Mouse (Mus musculus): ENCODE data around the gene Clcnka.

Gene Clcnka

GRCm38 (mm10) chr4:141421423-141421822, 22.9 kb upstream of the Clcnka start:
- DNase-seq (ENCODE audit: low spot score), result no peak

DNA sequence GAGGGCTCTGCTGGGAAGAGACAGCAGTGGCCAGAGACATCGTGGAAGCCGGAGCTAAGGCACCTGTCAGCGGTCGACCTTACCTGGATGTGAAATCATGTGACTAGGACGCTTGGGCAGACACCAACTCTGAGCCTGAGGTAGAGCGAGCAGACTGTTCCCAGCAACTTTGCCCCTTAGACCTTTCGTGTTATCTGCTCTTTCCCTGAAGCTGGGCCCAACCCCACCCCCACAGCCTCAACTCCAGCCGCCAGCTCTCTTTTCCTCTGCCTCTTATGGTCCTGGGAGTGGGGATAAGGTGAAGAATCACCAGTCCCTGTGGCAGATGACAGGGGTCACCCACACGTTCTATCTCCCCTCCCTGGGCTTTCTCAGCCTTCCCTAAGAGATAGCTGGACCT, 22.4 kb upstream of the Clcnka start:
- no peak for DNase-seq (ENCODE audit: low spot score)

GRCm38 (mm10) chr4:141420192-141420829, 21.8 kb upstream of the Clcnka start, which contains the start of gene Hspb7:
Gene Hspb7 (plus strand): TSS chr4:141420779.
- no peak for DNase-seq (ENCODE audit: low spot score)

- no peak for DNase-seq (ENCODE audit: low spot score)
These were observed 21.1 kb upstream of the Clcnka start for GRCm38 (mm10) chr4:141419398-141420191.

DNA sequence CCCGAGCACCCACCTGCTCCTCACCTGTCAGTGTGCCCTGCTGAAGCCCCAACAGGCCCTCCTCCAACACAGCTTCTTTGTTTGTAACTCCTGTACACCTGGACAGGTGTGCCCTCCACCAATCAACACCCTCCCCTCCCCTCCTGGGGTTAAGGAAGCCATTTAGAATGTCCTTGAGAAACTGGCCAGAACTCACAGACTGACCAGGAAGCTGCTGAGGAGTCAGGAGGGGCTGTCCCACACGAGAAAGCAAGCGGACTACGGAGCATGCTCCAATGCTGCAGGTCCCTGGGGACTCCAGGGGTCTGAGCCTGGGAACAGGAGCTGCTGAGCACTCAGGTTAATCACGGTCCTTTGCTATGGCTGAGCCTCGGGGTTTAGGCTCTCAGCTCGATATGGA, 17.4 kb upstream of the Clcnka start, which contains the start of gene Clcnkb:
Gene Clcnkb (minus strand): TSS at position 91 of the 400 bp plus-strand sequence.
- no peak for DNase-seq (ENCODE audit: low spot score)

GRCm38 (mm10) chr4:141411430-141411992, 13.0 kb upstream of the Clcnka start:
- no peak for DNase-seq (ENCODE audit: low spot score)

DNA sequence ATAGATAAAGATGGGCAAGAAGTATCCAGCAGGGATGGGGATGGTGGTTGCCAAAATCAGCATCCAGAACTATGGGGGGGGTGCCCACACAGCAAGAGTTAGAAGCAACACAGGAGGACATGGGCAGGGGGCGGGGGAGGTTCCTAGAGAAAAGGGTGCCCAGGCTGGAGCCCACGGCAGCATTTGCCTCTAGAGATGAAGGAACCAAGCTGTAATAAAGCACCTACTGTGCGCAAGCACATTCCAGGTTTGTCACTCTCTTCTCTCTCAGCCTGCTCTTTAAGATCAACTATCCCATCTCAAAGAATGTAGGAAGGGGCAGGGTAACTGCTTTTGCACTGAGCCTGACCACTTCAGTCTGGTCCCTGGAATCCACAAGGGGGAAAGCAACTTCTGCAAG, 10.1 kb upstream of the Clcnka start:
- no peak for DNase-seq (ENCODE audit: low spot score)

GRCm38 (mm10) chr4:141406516-141407299, 8.2 kb upstream of the Clcnka start:
- DNase-seq (ENCODE audit: low spot score), result no peak

GRCm38 (mm10) chr4:141405314-141405622, 6.7 kb upstream of the Clcnka start:
- no peak for DNase-seq (ENCODE audit: low spot score)

DNA sequence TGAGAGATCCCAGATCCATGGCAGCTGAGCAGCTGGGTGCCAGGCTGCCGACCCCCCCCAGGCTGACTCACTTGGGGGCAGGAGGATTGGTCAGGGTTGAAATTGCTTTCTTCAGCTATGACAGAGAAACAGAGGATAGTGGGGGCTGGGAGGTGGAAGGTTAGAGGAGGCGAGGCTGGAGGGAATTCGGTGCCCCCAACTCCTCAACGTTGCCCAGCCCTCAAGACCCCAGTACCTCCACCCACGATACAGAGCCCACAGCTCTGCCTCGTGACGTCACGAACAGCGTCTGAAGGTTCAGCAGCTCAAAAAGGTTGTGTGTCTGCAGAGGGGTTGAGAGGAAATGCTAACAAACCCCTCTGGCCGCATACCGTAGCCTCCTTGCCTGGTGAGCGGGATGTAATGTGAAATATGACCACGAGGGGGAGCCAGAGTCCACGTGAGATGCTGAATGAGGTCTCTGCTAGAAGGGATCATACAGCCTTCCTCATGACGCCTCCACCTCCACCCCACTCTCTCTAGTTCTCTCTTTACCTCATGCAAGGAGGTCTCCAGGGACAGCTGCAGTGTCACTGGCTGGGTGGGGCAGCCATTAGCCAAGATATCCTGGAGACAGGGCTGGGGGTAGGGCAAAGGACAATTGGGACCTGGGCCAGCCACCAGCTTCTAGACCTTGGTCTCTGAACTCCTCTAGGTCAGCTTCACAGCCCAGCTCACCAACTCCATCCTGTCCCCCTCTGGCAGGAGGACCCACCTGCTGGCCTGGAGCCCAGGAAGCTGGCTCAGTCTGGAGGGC, 6.2 kb upstream of the Clcnka start:
- DNase-seq (ENCODE audit: low spot score), result peak; percentile 81

DNA sequence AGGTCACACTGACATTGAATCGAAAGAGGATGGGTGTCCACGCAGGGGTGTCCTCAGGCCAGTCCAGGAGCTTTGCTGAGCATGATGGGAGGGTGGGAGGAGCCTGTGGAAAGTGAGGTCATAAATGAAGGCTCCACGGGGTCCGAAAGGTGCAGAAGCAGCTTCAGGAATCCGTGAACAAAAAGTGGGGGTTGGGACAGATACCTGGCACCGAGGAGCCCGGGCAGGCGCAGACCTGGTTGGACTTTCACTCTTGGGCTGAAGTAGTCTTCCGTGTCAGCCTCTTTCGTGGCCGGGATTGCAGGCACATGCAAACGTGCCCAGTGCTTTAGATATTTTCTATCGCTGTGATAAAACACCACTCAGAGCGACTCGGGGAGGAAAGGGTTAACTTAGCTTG, 1.6 kb upstream of the Clcnka start:
- DNase-seq (ENCODE audit: low spot score), result no peak

- no peak for DNase-seq (ENCODE audit: low spot score)
These were observed 663 bp downstream of the Clcnka start for GRCm38 (mm10) chr4:141397861-141398260.

- DNase-seq (ENCODE audit: low spot score), result no peak
These were observed 3.8 kb downstream of the Clcnka start for GRCm38 (mm10) chr4:141394751-141395150.

DNA sequence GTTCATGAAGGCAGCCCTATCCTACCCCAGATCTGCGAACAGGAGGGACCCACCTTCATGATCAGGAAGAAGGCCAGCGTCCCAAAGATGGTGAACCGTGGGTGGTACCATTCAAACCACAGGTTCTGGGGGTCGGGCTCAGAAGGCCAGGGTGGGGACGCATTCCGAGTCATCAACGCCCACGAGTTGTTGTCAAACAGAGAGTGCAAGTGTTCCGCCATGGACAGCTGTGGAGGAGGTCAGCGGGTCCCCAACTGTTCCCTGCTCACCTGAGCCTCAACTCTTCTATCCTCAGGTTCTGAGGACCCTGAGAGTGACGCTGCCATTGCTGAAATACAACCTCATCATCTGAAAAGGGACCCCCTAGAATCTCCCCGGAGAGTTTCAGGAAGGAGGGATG, 7.2 kb downstream of the Clcnka start:
- no peak for DNase-seq (ENCODE audit: low spot score)

DNA sequence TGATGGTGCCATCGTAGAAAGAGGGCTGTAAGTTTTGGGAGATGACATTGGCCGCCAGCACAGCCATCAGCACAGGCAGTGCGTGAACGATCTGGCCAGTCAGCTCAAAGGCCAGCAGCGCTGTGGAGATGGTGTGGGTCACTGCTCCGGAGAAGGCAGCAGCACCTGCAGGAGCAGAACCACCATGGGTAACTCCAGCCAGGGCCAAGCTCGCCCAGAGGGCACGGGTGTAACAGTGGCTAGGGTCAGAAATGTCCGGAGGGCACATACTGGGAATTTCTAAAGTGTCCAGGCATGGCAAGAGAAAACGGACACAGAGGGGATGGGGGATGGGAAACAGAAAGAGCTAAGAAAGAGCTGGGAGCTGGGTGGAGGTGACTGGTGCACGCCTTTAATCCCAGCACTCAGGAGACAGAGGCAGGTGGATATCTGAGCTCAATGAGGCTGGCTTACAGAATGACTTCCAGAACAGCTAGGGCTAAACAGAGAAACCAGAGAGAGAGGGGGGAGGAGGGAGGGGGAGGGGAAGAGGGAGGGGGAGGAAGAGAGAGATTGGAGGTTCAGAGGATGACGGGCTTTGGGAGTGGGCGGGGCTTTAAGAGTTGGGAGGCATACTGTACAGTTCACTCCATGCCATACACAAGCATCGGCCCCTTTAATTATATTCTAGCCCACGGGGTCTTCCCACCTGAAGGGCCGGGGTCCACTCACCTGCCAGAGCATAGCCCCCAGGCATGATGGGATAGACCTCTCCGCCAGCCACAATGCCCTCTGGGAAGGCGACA, 9.0 kb downstream of the Clcnka start:
- DNase-seq (ENCODE audit: low spot score), result no peak

DNA sequence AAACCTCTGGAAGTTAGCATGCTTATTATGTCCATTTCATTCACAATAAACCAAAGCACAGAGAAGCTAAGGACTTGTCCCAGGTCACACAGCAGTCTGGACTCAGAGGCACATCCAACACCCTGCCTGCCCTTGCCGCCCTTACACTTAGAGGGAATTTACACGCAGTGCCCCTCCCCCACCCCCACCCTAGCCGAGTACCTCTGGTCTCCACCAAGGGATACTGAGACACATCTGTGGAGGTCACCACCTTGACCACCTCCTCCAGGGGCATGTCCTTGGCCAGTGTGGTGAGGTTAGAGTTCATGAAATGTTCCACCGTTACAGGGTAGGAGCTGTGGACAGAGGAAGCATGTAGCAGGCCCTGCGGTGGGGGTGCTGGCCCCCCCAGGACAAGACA, 10.6 kb downstream of the Clcnka start:
- no peak for DNase-seq (ENCODE audit: low spot score)

DNA sequence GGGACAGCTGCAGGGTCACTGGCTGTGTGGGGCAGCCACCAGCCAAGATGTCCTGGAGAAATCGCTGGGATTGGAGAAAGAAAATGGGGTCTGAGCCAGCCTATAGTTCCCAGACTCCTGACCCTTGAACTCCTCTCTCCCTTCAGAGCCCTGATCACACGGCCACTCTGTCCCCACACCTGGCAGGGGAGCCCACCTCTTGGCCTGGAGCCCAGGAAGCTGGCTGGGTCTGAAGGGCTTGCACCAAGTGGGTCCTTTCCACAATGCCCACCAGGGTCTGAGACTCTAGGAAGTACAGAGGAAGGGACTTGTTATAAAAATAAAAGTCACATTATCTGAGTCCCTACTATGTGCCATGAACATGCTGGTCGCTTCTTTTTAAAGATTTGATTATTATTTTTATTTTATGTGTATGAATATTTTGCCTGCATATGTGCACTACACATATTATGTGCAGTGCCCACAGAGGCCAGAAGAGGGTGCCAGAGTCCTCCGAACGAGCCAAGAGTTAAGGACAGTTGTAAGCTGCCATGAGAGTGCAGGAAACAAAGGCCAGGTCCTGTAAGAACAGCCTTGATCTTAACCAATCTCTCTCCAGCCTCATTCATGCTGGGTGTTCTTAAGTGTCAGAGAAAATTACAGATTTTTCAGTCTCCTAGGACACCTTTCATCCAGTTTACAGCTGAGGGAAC, 11.3 kb downstream of the Clcnka start:
- DNase-seq (ENCODE audit: low spot score), result peak; percentile 37

DNA sequence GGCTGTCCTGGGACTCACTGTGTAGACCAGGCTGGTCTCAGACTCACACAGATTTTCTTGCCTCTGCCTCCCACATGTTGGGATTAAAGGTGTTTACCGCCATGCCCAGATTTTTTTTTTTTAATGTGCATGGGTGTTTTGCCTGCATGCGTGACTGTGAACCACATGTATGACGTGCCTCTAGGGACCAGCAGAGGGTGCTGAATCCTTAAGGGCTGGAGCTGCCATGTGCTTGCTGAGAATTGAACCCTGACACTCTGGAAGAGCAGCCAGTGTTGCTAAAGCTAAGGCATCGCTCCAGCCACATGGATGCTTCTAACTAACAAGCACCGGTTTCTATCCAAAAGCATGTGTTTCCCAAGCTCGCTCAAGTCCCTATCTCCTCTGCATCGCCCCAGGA, 12.4 kb downstream of the Clcnka start:
- DNase-seq (ENCODE audit: low spot score), result no peak

GRCm38 (mm10) chr4:141385275-141385674, 13.2 kb downstream of the Clcnka start:
- DNase-seq (ENCODE audit: low spot score), result no peak

DNA sequence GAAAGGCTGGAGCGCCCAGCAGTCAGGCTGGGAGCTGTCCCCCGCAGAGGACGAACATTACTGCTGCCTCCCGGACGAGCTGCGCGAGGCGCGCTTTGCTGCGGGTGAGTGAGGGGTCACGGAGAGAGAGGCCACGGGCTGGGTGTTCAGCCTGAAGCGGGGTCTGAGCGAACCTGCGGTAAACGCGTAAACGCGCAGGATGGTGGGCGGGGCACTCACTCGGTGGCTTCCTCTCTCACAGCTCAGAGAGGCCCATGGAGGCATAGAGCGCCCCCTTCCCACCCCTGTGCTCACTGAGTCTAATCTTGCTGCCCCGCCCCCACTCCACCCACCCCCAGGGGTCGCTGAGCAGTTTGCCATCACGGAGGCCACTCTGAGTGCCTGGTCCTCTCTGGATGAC, 16.1 kb downstream of the Clcnka start:
- DNase-seq (ENCODE audit: low spot score), result no peak
